Mouse (Mus musculus) neural tube, embryonic 14.5 days (tissue): Measurements from ENCODE around the gene Ctxn1. TPM values are rescaled to one million over a fixed set of nuclear protein-coding genes. Genes with fewer than 3 reads are reported as not detected.
"Not testable (repeated sequence)": the region's sequence is repeated elsewhere in the genome, so short reads cannot be mapped to it uniquely, and the experiment has no call there.

Experiments used
- ATAC-seq: fragments of 200-750 bp; cut with Nextera tagmentation; 2 replicates; pipeline ENCODE4 v1.8.0; 2017; ENCODE audit warnings: low read depth, mild to moderate bottlenecking, moderate TSS enrichment, moderate library complexity
- H3K27ac ChIP-seq: fragments of 300-500 bp; sonication (generic); 2 replicates; pipeline ENCODE4 v1.5.1; 2014; ENCODE audit warnings: low read depth, mild to moderate bottlenecking, control low read depth, low read length, moderate library complexity, mixed read lengths
- H3K27me3 ChIP-seq: fragments of 300-500 bp; sonication (generic); 2 replicates; pipeline ENCODE4 v1.6.1; 2014; ENCODE audit warnings: low read length; ENCODE audit not compliant: control insufficient read depth, insufficient read depth
- H3K36me3 ChIP-seq: fragments of 300-500 bp; sonication (generic); 2 replicates; pipeline ENCODE4 v1.6.1; 2014; ENCODE audit warnings: low read length, mixed read lengths; ENCODE audit not compliant: control insufficient read depth, insufficient read depth
- H3K4me1 ChIP-seq: fragments of 300-500 bp; sonication (generic); 2 replicates; pipeline ENCODE4 v1.6.1; 2014; ENCODE audit warnings: low read length; ENCODE audit not compliant: control insufficient read depth, insufficient read depth
- H3K4me2 ChIP-seq: fragments of 300-500 bp; sonication (generic); 2 replicates; pipeline ENCODE4 v1.6.1; 2014; ENCODE audit warnings: mild to moderate bottlenecking, low read depth, low read length, control low read depth
- H3K4me3 ChIP-seq: fragments of 300-500 bp; sonication (generic); 2 replicates; pipeline ENCODE4 v1.5.1; 2014; ENCODE audit warnings: low read depth, low read length, control low read depth, mixed read lengths
- H3K9ac ChIP-seq: fragments of 300-500 bp; sonication (generic); replicated peaks from 2 replicates; pipeline ENCODE4 v1.6.1; 2014; ENCODE audit warnings: low read depth, mild to moderate bottlenecking, control low read depth, low read length, mixed read lengths
- H3K9me3 ChIP-seq: fragments of 300-500 bp; sonication (generic); 2 replicates; pipeline ENCODE4 v1.6.1; 2016; ENCODE audit warnings: low read length; ENCODE audit not compliant: control insufficient read depth
- WGBS: fragments of 180-500 bp; shearing (Covaris S2); extraction: QIAGEN DNeasy Blood & Tissue Kit; methylation state at CpG from one replicate; pipeline ENCODE4 v1.1.7; 2014; 5-methylcytosine and 5-hydroxymethylcytosine counted together
- polyA plus RNA-seq: library from polyadenylated mRNA; unstranded; fragments of >200 nt; fragmentation: Nextera tagmentation; extraction: Ambion mirVana; gene quantifications from 2 replicates; pipeline ENCODE4 v1.2.1, GENCODE M21; 2014

Ctxn1 gene
- polyA plus RNA-seq, 1 experiment from 2014 or later, result 203 TPM

- peaks cover 60% of the 10 kb centered on the region for H3K36me3 ChIP-seq
- no peak for ATAC-seq
- H3K4me3 ChIP-seq, result no peak overlapping the region
- H3K27me3 ChIP-seq, result no peaks in the 10 kb centered on the region
- no peaks in the 10 kb centered on the region for H3K4me1 ChIP-seq
- no peaks in the 10 kb centered on the region for H3K9me3 ChIP-seq
- H3K27ac ChIP-seq, result no peak overlapping the region
- no peak overlapping the region for H3K9ac ChIP-seq
- 94% methylated on average over 15 of the region's 15 CpGs for WGBS
- no peak overlapping the region for H3K4me2 ChIP-seq
These were observed 6.3 kb upstream of the Ctxn1 start for GRCm38 (mm10) chr8:4265160-4265914.

- Histone ChIP-seq H3K36me3 (peaks cover 45% of the 10 kb centered on the region), H3K4me2 (no peak overlapping the region), H3K27ac (no peak overlapping the region), H3K27me3 (no peaks in the 10 kb centered on the region), H3K4me1 (peaks cover 9% of the 10 kb centered on the region), H3K9me3 (no peaks in the 10 kb centered on the region), H3K9ac (no peak overlapping the region), H3K4me3 (no peak overlapping the region)
- WGBS, result 94% methylated on average over 8 of the region's 8 CpGs
- ATAC-seq, result no peak
These were observed 4.2 kb upstream of the Ctxn1 start for GRCm38 (mm10) chr8:4263105-4263791.

GRCm38 (mm10) chr8:4259805-4260170 is 714 bp upstream of the Ctxn1 start:
- no peak overlapping the region for H3K4me3 ChIP-seq
- H3K27ac ChIP-seq, result peak overlapping the region; percentile 94
- H3K27me3 ChIP-seq, result no peaks in the 10 kb centered on the region
- no peak overlapping the region; the same call in 1 of the 2 replicates for H3K9ac ChIP-seq
- H3K4me2 ChIP-seq, result no peak overlapping the region; the same call in 1 of the 2 replicates
- H3K9me3 ChIP-seq, result no peaks in the 10 kb centered on the region
- WGBS, result 81% methylated on average over 4 of the region's 4 CpGs
- peaks cover 24% of the 10 kb centered on the region for H3K4me1 ChIP-seq
- no peak for ATAC-seq
- peaks cover 30% of the 10 kb centered on the region for H3K36me3 ChIP-seq

GRCm38 (mm10) chr8:4258678-4259077 is 396 bp downstream of the Ctxn1 start:
- H3K9me3 ChIP-seq, result no peaks in the 10 kb centered on the region
- H3K9ac ChIP-seq, result peak overlapping the region; percentile 97
- peak overlapping the region; percentile 65 for H3K4me2 ChIP-seq
- peak; percentile 69 for ATAC-seq
- H3K4me1 ChIP-seq, result peaks cover 31% of the 10 kb centered on the region
- WGBS, result 0% methylated on average over 31 of the region's 32 CpGs
- peaks cover 25% of the 10 kb centered on the region for H3K36me3 ChIP-seq
- peak overlapping the region; percentile 87 for H3K4me3 ChIP-seq
- H3K27ac ChIP-seq, result peak overlapping the region; percentile 94
- no peaks in the 10 kb centered on the region for H3K27me3 ChIP-seq

- H3K36me3 ChIP-seq, result peaks cover 25% of the 10 kb centered on the region
- H3K4me3 ChIP-seq, result peak overlapping the region; percentile 87
- H3K27ac ChIP-seq, result peak overlapping the region; percentile 94
- H3K4me1 ChIP-seq, result peaks cover 31% of the 10 kb centered on the region
- peak overlapping the region; percentile 97 for H3K9ac ChIP-seq
- peak; percentile 70 for ATAC-seq
- H3K4me2 ChIP-seq, result peak overlapping the region; percentile 65
- WGBS, result 3% methylated on average over 35 of the region's 35 CpGs
- no peaks in the 10 kb centered on the region for H3K27me3 ChIP-seq
- no peaks in the 10 kb centered on the region for H3K9me3 ChIP-seq
These were observed 841 bp downstream of the Ctxn1 start for GRCm38 (mm10) chr8:4258233-4258632.

- peak overlapping the region; percentile 97 for H3K9ac ChIP-seq
- H3K36me3 ChIP-seq, result peaks cover 22% of the 10 kb centered on the region
- H3K9me3 ChIP-seq, result no peaks in the 10 kb centered on the region
- H3K27ac ChIP-seq, result peak overlapping the region; percentile 94
- peak overlapping the region; percentile 87 for H3K4me3 ChIP-seq
- H3K4me1 ChIP-seq, result peaks cover 31% of the 10 kb centered on the region
- H3K27me3 ChIP-seq, result no peaks in the 10 kb centered on the region
- 63% methylated on average over 4 of the region's 4 CpGs for WGBS
- H3K4me2 ChIP-seq, result peak overlapping the region; percentile 65
- no peak for ATAC-seq
These were observed 1.7 kb downstream of the Ctxn1 start for GRCm38 (mm10) chr8:4257350-4257749.

- no peaks in the 10 kb centered on the region for H3K9me3 ChIP-seq
- H3K4me2 ChIP-seq, result peak overlapping the region; percentile 65
- WGBS, result 48% methylated on average over 4 of the region's 4 CpGs
- H3K9ac ChIP-seq, result peak overlapping the region; percentile 97; the same call in 1 of the 2 replicates
- ATAC-seq, result no peak
- H3K4me1 ChIP-seq, result peaks cover 31% of the 10 kb centered on the region
- no peaks in the 10 kb centered on the region for H3K27me3 ChIP-seq
- H3K27ac ChIP-seq, result peak overlapping the region; percentile 39
- H3K4me3 ChIP-seq, result peak overlapping the region; percentile 87; the same call in 1 of the 2 replicates
- H3K36me3 ChIP-seq, result peaks cover 20% of the 10 kb centered on the region
These were observed 2.2 kb downstream of the Ctxn1 start for GRCm38 (mm10) chr8:4256911-4257310.

- Histone ChIP-seq H3K4me1 (peaks cover 31% of the 10 kb centered on the region), H3K36me3 (peaks cover 11% of the 10 kb centered on the region)
- not testable (repeated sequence) for H3K9me3 ChIP-seq, H3K4me2 ChIP-seq, ATAC-seq, H3K27me3 ChIP-seq, H3K4me3 ChIP-seq, H3K27ac ChIP-seq, H3K9ac ChIP-seq
- WGBS, result 92% methylated on average over 7 of the region's 7 CpGs
These were observed 3.6 kb downstream of the Ctxn1 start for GRCm38 (mm10) chr8:4255471-4255870.

GRCm38 (mm10) chr8:4254001-4254400 is 5.1 kb downstream of the Ctxn1 start:
- WGBS, result 64% methylated on average over 6 of the region's 6 CpGs
- Histone ChIP-seq H3K36me3 (peaks cover 12% of the 10 kb centered on the region), H3K4me1 (peaks cover 22% of the 10 kb centered on the region)

More at GRCm38 (mm10) chr8:4254001-4254400, 5.1 kb downstream of the Ctxn1 start:
- H3K9me3 ChIP-seq, result no peaks in the 10 kb centered on the region
- H3K9ac ChIP-seq, result peak overlapping the region; percentile 86; the same call in 1 of the 2 replicates
- no peak for ATAC-seq
- no peaks in the 10 kb centered on the region for H3K27me3 ChIP-seq
- peak overlapping the region; percentile 47 for H3K4me2 ChIP-seq
- peak overlapping the region; percentile 92 for H3K4me3 ChIP-seq
- peak overlapping the region; percentile 88 for H3K27ac ChIP-seq
